Mouse (Mus musculus): Measurements from ENCODE around the gene Mybphl. TPM values are rescaled to one million over a fixed set of nuclear protein-coding genes. Genes with fewer than 3 reads are reported as not detected.
A peak's percentile ranks its signal among the peaks of the same experiment; 100 is the strongest.

The Mybphl gene
- polyA plus RNA-seq, 1 experiment from 2014 or later = not detected

DNA sequence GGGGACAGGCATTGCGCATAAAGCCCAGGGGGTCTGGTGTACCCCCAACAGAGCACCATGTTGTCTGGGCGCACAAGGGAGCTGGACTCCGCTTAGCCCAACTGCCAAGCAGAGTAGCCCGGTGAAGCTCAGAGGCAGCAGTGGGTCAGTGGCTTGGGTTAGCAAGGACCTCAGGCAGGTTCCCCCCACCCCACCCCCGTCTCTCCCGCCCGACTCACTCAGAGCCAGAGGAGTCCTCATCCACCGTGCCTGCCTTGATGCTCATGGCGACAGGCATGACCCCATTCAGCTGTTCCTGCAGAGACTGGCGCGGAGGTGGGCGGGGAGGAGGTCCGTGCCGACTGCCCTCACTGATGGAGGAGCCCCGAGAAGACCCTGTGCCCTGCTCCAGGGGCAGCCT, 28.1 kb downstream of the Mybphl start:
- H3K4me3 ChIP-seq (ENCODE audit: low read depth, low read length) = no peak overlapping the region
- H3K27me3 ChIP-seq (ENCODE audit: control insufficient read depth, insufficient read depth, low read length) = no peaks in the 10 kb centered on the region
- H3K9ac ChIP-seq (ENCODE audit: low read length) = no peak overlapping the region
- no peak overlapping the region for H3K27ac ChIP-seq (replicated peaks)
- H3K36me3 ChIP-seq (ENCODE audit: control insufficient read depth, insufficient read depth, low read length) = no peaks in the 10 kb centered on the region; the same call in 1 of the 2 replicates
- no peak for TF ChIP-seq CTCF (IDR thresholded peaks at IDR 0.05; ENCODE audit: low read depth)
- no peaks in the 10 kb centered on the region; the same call in 1 of the 2 replicates for H3K4me1 ChIP-seq (replicated peaks; ENCODE audit: control insufficient read depth, insufficient read depth)
- DNase-seq (ENCODE audit: low spot score) (no peak), ATAC-seq (ENCODE audit: low FRiP score, low TSS enrichment) (no peak)
- no peaks in the 10 kb centered on the region for H3K9me3 ChIP-seq (ENCODE audit: control insufficient read depth, low read length)
- H3K4me2 ChIP-seq (replicated peaks; ENCODE audit: low read depth) = no peak overlapping the region
- 65% methylated on average over 12 of the region's 15 CpGs for WGBS

- ATAC-seq (ENCODE audit: low FRiP score, low TSS enrichment) = no peak
- 91% methylated on average over 9 of the region's 9 CpGs for WGBS
These were observed 33.6 kb downstream of the Mybphl start for GRCm38 (mm10) chr3:108398281-108398680.

GRCm38 (mm10) chr3:108400442-108400841, 35.7 kb downstream of the Mybphl start:
- Histone ChIP-seq H3K27me3 (ENCODE audit: control insufficient read depth, insufficient read depth, low read length) (no peaks in the 10 kb centered on the region), H3K4me2 (replicated peaks; ENCODE audit: low read depth) (no peak overlapping the region), H3K9ac (ENCODE audit: low read length) (no peak overlapping the region), H3K36me3 (ENCODE audit: control insufficient read depth, insufficient read depth, low read length) (no peaks in the 10 kb centered on the region; the same call in 1 of the 2 replicates), H3K27ac (replicated peaks) (no peak overlapping the region), H3K4me1 (replicated peaks; ENCODE audit: control insufficient read depth, insufficient read depth) (no peaks in the 10 kb centered on the region), H3K4me3 (ENCODE audit: low read depth, low read length) (no peak overlapping the region), H3K9me3 (ENCODE audit: control insufficient read depth, low read length) (no peaks in the 10 kb centered on the region)
- ATAC-seq (ENCODE audit: low FRiP score, low TSS enrichment) = no peak
- 75% methylated on average over 5 of the region's 5 CpGs for WGBS
- no peak for TF ChIP-seq EP300 (optimal IDR thresholded peaks at IDR 0.05)
- no peak for TF ChIP-seq CTCF (IDR thresholded peaks at IDR 0.05; ENCODE audit: low read depth)
- no peak for DNase-seq (ENCODE audit: low spot score)

More at GRCm38 (mm10) chr3:108398281-108398680, 33.6 kb downstream of the Mybphl start:
- no peak for DNase-seq (ENCODE audit: low spot score)
- Histone ChIP-seq H3K27ac (replicated peaks) (no peak overlapping the region), H3K4me3 (ENCODE audit: low read depth, low read length) (no peak overlapping the region), H3K27me3 (ENCODE audit: control insufficient read depth, insufficient read depth, low read length) (no peaks in the 10 kb centered on the region), H3K4me2 (replicated peaks; ENCODE audit: low read depth) (no peak overlapping the region), H3K4me1 (replicated peaks; ENCODE audit: control insufficient read depth, insufficient read depth) (no peaks in the 10 kb centered on the region), H3K9me3 (ENCODE audit: control insufficient read depth, low read length) (no peaks in the 10 kb centered on the region), H3K9ac (ENCODE audit: low read length) (no peak overlapping the region), H3K36me3 (ENCODE audit: control insufficient read depth, insufficient read depth, low read length) (no peaks in the 10 kb centered on the region; the same call in 1 of the 2 replicates)
- TF ChIP-seq CTCF (IDR thresholded peaks at IDR 0.05; ENCODE audit: low read depth) = no peak
- TF ChIP-seq EP300 (optimal IDR thresholded peaks at IDR 0.05) = no peak

- H3K4me2 ChIP-seq (replicated peaks; ENCODE audit: low read depth) = peak overlapping the region; percentile 36
- H3K27ac ChIP-seq (replicated peaks) = peak overlapping the region; percentile 56
- WGBS = 24% methylated on average over 22 of the region's 22 CpGs
These were observed 37.2 kb downstream of the Mybphl start for GRCm38 (mm10) chr3:108401692-108402527.

DNA sequence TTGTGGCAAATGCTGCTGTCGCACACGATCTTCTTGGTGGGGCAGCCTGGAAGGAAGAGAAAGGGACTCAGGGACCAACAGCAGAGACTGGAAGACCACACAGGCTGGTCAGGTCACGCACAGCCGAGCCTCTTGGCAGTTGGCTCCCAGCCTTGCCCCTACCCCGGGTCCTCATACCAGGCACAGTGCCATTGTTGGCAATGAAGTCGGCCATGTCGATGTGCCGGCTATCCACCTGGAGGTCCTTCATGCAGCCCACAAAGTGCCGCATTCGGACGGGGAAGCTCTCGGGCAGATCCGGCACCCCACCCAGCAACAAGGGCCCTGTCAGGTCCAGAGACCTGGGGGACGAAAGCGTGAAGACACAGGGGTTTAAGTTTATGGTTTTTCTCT, 37.8 kb downstream of the Mybphl start:
- H3K9me3 ChIP-seq (ENCODE audit: control insufficient read depth, low read length) = no peaks in the 10 kb centered on the region
- ATAC-seq (ENCODE audit: low FRiP score, low TSS enrichment) (no peak), DNase-seq (ENCODE audit: low spot score) (no peak)
- TF ChIP-seq CTCF (IDR thresholded peaks at IDR 0.05; ENCODE audit: low read depth) (no peak), EP300 (optimal IDR thresholded peaks at IDR 0.05) (no peak)
- 64% methylated on average over 15 of the region's 15 CpGs for WGBS
- no peak overlapping the region for H3K4me3 ChIP-seq (ENCODE audit: low read depth, low read length)
- no peaks in the 10 kb centered on the region for H3K4me1 ChIP-seq (replicated peaks; ENCODE audit: control insufficient read depth, insufficient read depth)
- no peak overlapping the region for H3K4me2 ChIP-seq (replicated peaks; ENCODE audit: low read depth)
- no peak overlapping the region for H3K9ac ChIP-seq (ENCODE audit: low read length)
- peak overlapping the region; percentile 56 for H3K27ac ChIP-seq (replicated peaks)
- H3K36me3 ChIP-seq (ENCODE audit: control insufficient read depth, insufficient read depth, low read length) = no peaks in the 10 kb centered on the region; the same call in 1 of the 2 replicates
- H3K27me3 ChIP-seq (ENCODE audit: control insufficient read depth, insufficient read depth, low read length) = no peaks in the 10 kb centered on the region

More at GRCm38 (mm10) chr3:108401692-108402527, 37.2 kb downstream of the Mybphl start:
- no peaks in the 10 kb centered on the region for H3K4me1 ChIP-seq (replicated peaks; ENCODE audit: control insufficient read depth, insufficient read depth)
- peak; percentile 98 for TF ChIP-seq CTCF (IDR thresholded peaks at IDR 0.05; ENCODE audit: low read depth)
- no peak for TF ChIP-seq EP300 (optimal IDR thresholded peaks at IDR 0.05)
- no peaks in the 10 kb centered on the region for H3K27me3 ChIP-seq (ENCODE audit: control insufficient read depth, insufficient read depth, low read length)
- peak; percentile 96 for DNase-seq (ENCODE audit: low spot score)
- H3K36me3 ChIP-seq (ENCODE audit: control insufficient read depth, insufficient read depth, low read length) = no peaks in the 10 kb centered on the region; the same call in 1 of the 2 replicates
- H3K9ac ChIP-seq (ENCODE audit: low read length) = no peak overlapping the region
- no peaks in the 10 kb centered on the region for H3K9me3 ChIP-seq (ENCODE audit: control insufficient read depth, low read length)
- ATAC-seq (ENCODE audit: low FRiP score, low TSS enrichment) = peak; percentile 94
- no peak overlapping the region for H3K4me3 ChIP-seq (ENCODE audit: low read depth, low read length)

Measured in stomach, postnatal 0 days (tissue).